Mouse (Mus musculus) left cerebral cortex, adult 6 months (tissue): Measurements from ENCODE around the gene Fxyd3. TPM values are rescaled to one million over a fixed set of nuclear protein-coding genes. Genes with fewer than 3 reads are reported as not detected.

Experiments
- long read RNA-seq, 2 experiments: library from polyadenylated mRNA; unstranded; transcript quantifications; one replicate each; pipeline ENCODE4 v2.0.0; 2019 to 2020
- polyA plus RNA-seq: library from polyadenylated mRNA; unstranded; fragments of <200 nt; fragmentation: Nextera tagmentation; gene quantifications from 2 replicates; pipeline ENCODE4 v1.2.3, GENCODE M21; 2021

Fxyd3 gene
- 1.2 and 2.3 TPM in 2 replicates for polyA plus RNA-seq
- long read RNA-seq, experiment 1 = 0 reads
- long read RNA-seq, experiment 2, partial matches to known transcripts = 0 of 1 reads
- long read RNA-seq, experiment 2, other reads (novel, unspliced or antisense) = 1 of 1 reads

GRCm38 (mm10) chr7:31076492-31076891 is at the start of gene Fxyd3:
Gene Fxyd3 (minus strand): TSS chr7:31076704.

GRCm38 (mm10) chr7:31115182-31115581 is 38.7 kb upstream of the Fxyd3 start, which contains the start of gene Hpn:
Gene Hpn (minus strand): TSS chr7:31115290.

GRCm38 (mm10) chr7:31059108-31059507 is 17.4 kb downstream of the Fxyd3 start, which contains the start of gene Lgi4:
Gene Lgi4 (plus strand): TSS chr7:31059342.

GRCm38 (mm10) chr7:31057071-31057470 is 19.4 kb downstream of the Fxyd3 start, which contains the start of gene Fxyd1:
Gene Fxyd1 (minus strand): TSS chr7:31057199.

GRCm38 (mm10) chr7:31051321-31052021 is 25.0 kb downstream of the Fxyd3 start, which contains the start of gene Fxyd7:
Gene Fxyd7 (minus strand): TSS chr7:31051467.

GRCm38 (mm10) chr7:31042431-31042910 is 34.0 kb downstream of the Fxyd3 start, which contains the start of gene Fxyd5:
Gene Fxyd5 (minus strand): TSS chr7:31042481.

Other genes with a start within 250 kb of the Fxyd3 start
- gene Ffar3, start 220.5 kb downstream of the Fxyd3 start, polyA plus RNA-seq = 0.06 and 0.16 TPM in 2 replicates
- gene Ffar1, start 215.1 kb downstream of the Fxyd3 start, polyA plus RNA-seq = not detected in 2 replicates
- gene Cd22, start 196.4 kb downstream of the Fxyd3 start, polyA plus RNA-seq = 0.15 and 0.19 TPM in 2 replicates
- gene Mag, start 161.8 kb downstream of the Fxyd3 start, polyA plus RNA-seq = 79.4 and 86.1 TPM in 2 replicates
- gene Hamp2, start 152.0 kb downstream of the Fxyd3 start, polyA plus RNA-seq = not detected in 2 replicates
- gene Hamp, start 132.7 kb downstream of the Fxyd3 start, polyA plus RNA-seq = not detected in 2 replicates
- gene Usf2, start 119.9 kb downstream of the Fxyd3 start, polyA plus RNA-seq = 19.0 and 19.3 TPM in 2 replicates
- 4.7 and 6.0 TPM in 2 replicates for gene Lsr, start 103.2 kb downstream of the Fxyd3 start, polyA plus RNA-seq
- 0.31 TPM in 1 of 2 replicates, not detected in the other for gene Fam187b, start 102.9 kb downstream of the Fxyd3 start, polyA plus RNA-seq
- gene Fxyd5, start 34.2 kb downstream of the Fxyd3 start, polyA plus RNA-seq = 10.8 and 30.6 TPM in 2 replicates
- gene Fxyd7, start 25.2 kb downstream of the Fxyd3 start, polyA plus RNA-seq = 278 and 391 TPM in 2 replicates
- gene Fxyd1, start 19.5 kb downstream of the Fxyd3 start, polyA plus RNA-seq = 298 and 678 TPM in 2 replicates
- 7.3 and 9.7 TPM in 2 replicates for gene Lgi4, start 17.4 kb downstream of the Fxyd3 start, polyA plus RNA-seq
- gene Hpn, start 38.6 kb upstream of the Fxyd3 start, polyA plus RNA-seq = 0.28 and 0.45 TPM in 2 replicates
- gene Scn1b, start 50.3 kb upstream of the Fxyd3 start, polyA plus RNA-seq = 83.1 and 557 TPM in 2 replicates
- gene Gramd1a, start 79.2 kb upstream of the Fxyd3 start, polyA plus RNA-seq = 38.7 and 55.6 TPM in 2 replicates
- not detected in 2 replicates for gene Scgb2b2, start 213.8 kb upstream of the Fxyd3 start, polyA plus RNA-seq
- gene Scgb1b2, start 215.1 kb upstream of the Fxyd3 start, polyA plus RNA-seq = not detected in 2 replicates